ENCODE assay signal across 8 mouse cellular contexts in genomic region chr11:85182617-85183283, GRCm38 (mm10). TPM values are rescaled to one million over a fixed set of nuclear protein-coding genes. Genes with fewer than 3 reads are reported as not detected.
DNase-seq lines count a peak whose midpoint lies in the region; ATAC-seq and TF ChIP-seq lines count a peak whose summit lies in the region.

No protein-coding gene starts in this region.

- peak overlapping the region; percentile 63 for H3K4me2 ChIP-seq in embryonic facial prominence, embryonic 14.5 days (ENCODE audit: low read depth, low read length)
- peak overlapping the region; percentile 65 for H3K4me2 ChIP-seq in kidney, embryonic 14.5 days (replicated peaks; ENCODE audit: low read depth, low read length)
- peak overlapping the region; percentile 74 for H3K4me2 ChIP-seq in limb, embryonic 15.5 days
- peak overlapping the region; percentile 56 for H3K4me2 ChIP-seq in midbrain, postnatal 0 days (ENCODE audit: low read depth, low read length, poor library complexity, severe bottlenecking)

- peak overlapping the region; percentile 49 for H3K4me3 ChIP-seq in bone marrow, adult 2 months (replicated peaks; ENCODE audit: control insufficient read depth, low read depth, low read length)
- peak overlapping the region; percentile 39 for H3K4me3 ChIP-seq in embryonic facial prominence, embryonic 14.5 days (ENCODE audit: low read depth, low read length)
- H3K4me3 ChIP-seq in heart, embryonic 10.5 days: peak overlapping the region; percentile 56
- peak overlapping the region; percentile 38 for H3K4me3 ChIP-seq in kidney, embryonic 14.5 days (ENCODE audit: low read length)
- peak overlapping the region; percentile 42 for H3K4me3 ChIP-seq in limb, embryonic 15.5 days
- peak overlapping the region; percentile 36 for H3K4me3 ChIP-seq in midbrain, postnatal 0 days (ENCODE audit: low read depth, low read length)

- no peak overlapping the region for H3K27ac ChIP-seq in bone marrow, adult 2 months (ENCODE audit: control insufficient read depth, insufficient read depth, low read depth, low read length, poor library complexity)
- H3K27ac ChIP-seq in embryonic facial prominence, embryonic 14.5 days (replicated peaks; ENCODE audit: low read depth, low read length): peak overlapping the region; percentile 46; the same call in 1 of the 2 replicates
- peak overlapping the region; percentile 60 for H3K27ac ChIP-seq in heart, embryonic 10.5 days
- no peak overlapping the region for H3K27ac ChIP-seq in kidney, embryonic 14.5 days (ENCODE audit: low read depth, low read length)
- H3K27ac ChIP-seq in limb, embryonic 15.5 days: peak overlapping the region; percentile 51; the same call in 1 of the 2 replicates
- H3K27ac ChIP-seq in midbrain, postnatal 0 days (ENCODE audit: low read depth, low read length): 0 out of 2 replicates have a peak overlapping the region, but pooled peaks have one; percentile 26

- WGBS in bone marrow, adult 2 months: 8% methylated on average over 20 of the region's 20 CpGs
- WGBS in embryonic facial prominence, embryonic 14.5 days: 6% methylated on average over 20 of the region's 20 CpGs
- 3% methylated on average over 20 of the region's 20 CpGs for WGBS in heart, embryonic 10.5 days
- WGBS in kidney, embryonic 14.5 days: 4% methylated on average over 20 of the region's 20 CpGs
- 5% methylated on average over 20 of the region's 20 CpGs for WGBS in limb, embryonic 15.5 days
- 4% methylated on average over 20 of the region's 20 CpGs for WGBS in midbrain, postnatal 0 days

- H3K27me3 ChIP-seq in embryonic facial prominence, embryonic 14.5 days (replicated peaks; ENCODE audit: control insufficient read depth, insufficient read depth, low read length): no peaks in the 10 kb centered on the region
- H3K27me3 ChIP-seq in heart, embryonic 10.5 days (ENCODE audit: insufficient read depth, poor library complexity, severe bottlenecking): peaks cover 4% of the 10 kb centered on the region; the same call in 1 of the 2 replicates
- H3K27me3 ChIP-seq in kidney, embryonic 14.5 days (ENCODE audit: control insufficient read depth, insufficient read depth, low read length): no peaks in the 10 kb centered on the region
- no peaks in the 10 kb centered on the region for H3K27me3 ChIP-seq in limb, embryonic 15.5 days
- H3K27me3 ChIP-seq in midbrain, postnatal 0 days (ENCODE audit: insufficient read depth, low read length): no peaks in the 10 kb centered on the region

- 0 out of 2 replicates have a peak, but pooled peaks have one; percentile 25 for TF ChIP-seq POLR2A in bone marrow, adult 2 months (IDR thresholded peaks at IDR 0.05; ENCODE audit: borderline replicate concordance, control insufficient read depth, low read depth, low read length)

- H3K36me3 ChIP-seq in embryonic facial prominence, embryonic 14.5 days (ENCODE audit: control insufficient read depth, insufficient read depth, low read length): no peaks in the 10 kb centered on the region
- no peaks in the 10 kb centered on the region for H3K36me3 ChIP-seq in heart, embryonic 10.5 days
- H3K36me3 ChIP-seq in kidney, embryonic 14.5 days (ENCODE audit: control insufficient read depth, insufficient read depth, low read length): no peaks in the 10 kb centered on the region
- H3K36me3 ChIP-seq in limb, embryonic 15.5 days: no peaks in the 10 kb centered on the region
- H3K36me3 ChIP-seq in midbrain, postnatal 0 days (ENCODE audit: insufficient read depth, low read length): no peaks in the 10 kb centered on the region

- no peaks in the 10 kb centered on the region for H3K9me3 ChIP-seq in embryonic facial prominence, embryonic 14.5 days (ENCODE audit: control insufficient read depth, low read length)
- H3K9me3 ChIP-seq in heart, embryonic 10.5 days: no peaks in the 10 kb centered on the region
- H3K9me3 ChIP-seq in kidney, embryonic 14.5 days (ENCODE audit: control insufficient read depth, low read length): no peaks in the 10 kb centered on the region
- H3K9me3 ChIP-seq in limb, embryonic 15.5 days: no peaks in the 10 kb centered on the region
- H3K9me3 ChIP-seq in midbrain, postnatal 0 days (ENCODE audit: low read length): no peaks in the 10 kb centered on the region

- ATAC-seq in embryonic facial prominence, embryonic 14.5 days (ENCODE audit: low read depth): peak; percentile 96
- peak; percentile 92 for ATAC-seq in kidney, embryonic 14.5 days (ENCODE audit: low FRiP score, low TSS enrichment)
- ATAC-seq in limb, embryonic 15.5 days (ENCODE audit: insufficient number of reproducible peaks, low FRiP score, low TSS enrichment, low read depth): peak; percentile 82
- ATAC-seq in midbrain, postnatal 0 days (ENCODE audit: low FRiP score): peak; percentile 92

- H3K9ac ChIP-seq in embryonic facial prominence, embryonic 14.5 days (ENCODE audit: low read depth, low read length): peak overlapping the region; percentile 51
- peak overlapping the region; percentile 60; the same call in 1 of the 2 replicates for H3K9ac ChIP-seq in kidney, embryonic 14.5 days (ENCODE audit: low read depth, low read length)
- peak overlapping the region; percentile 46 for H3K9ac ChIP-seq in limb, embryonic 15.5 days
- H3K9ac ChIP-seq in midbrain, postnatal 0 days (replicated peaks; ENCODE audit: low read length, poor library complexity, severe bottlenecking): peak overlapping the region; percentile 39

- peak; percentile 64 for DNase-seq in 416B (ENCODE audit: low read depth)
- peak; percentile 93 for DNase-seq in embryonic facial prominence, embryonic 14.5 days (ENCODE audit: low spot score)
- DNase-seq in heart, embryonic 10.5 days (ENCODE audit: low spot score): peak; percentile 92
- peak; percentile 90 for DNase-seq in midbrain, postnatal 0 days (ENCODE audit: low spot score)
- peak; percentile 35 to 37 for DNase-seq in spleen, postnatal 36 days (ENCODE audit: low spot score in 2 of 2)

- TF ChIP-seq CTCF in bone marrow, adult 2 months (IDR thresholded peaks at IDR 0.05; ENCODE audit: control insufficient read depth, insufficient read depth, low read length): peak; percentile 81
- TF ChIP-seq CTCF in midbrain, postnatal 0 days (IDR thresholded peaks at IDR 0.05): peak; percentile 95

- H3K4me1 ChIP-seq in bone marrow, adult 2 months (ENCODE audit: control insufficient read depth, insufficient read depth, low read length): no peaks in the 10 kb centered on the region; the same call in 1 of the 2 replicates
- no peaks in the 10 kb centered on the region for H3K4me1 ChIP-seq in embryonic facial prominence, embryonic 14.5 days (ENCODE audit: control insufficient read depth, insufficient read depth, low read length)
- H3K4me1 ChIP-seq in heart, embryonic 10.5 days: peaks cover 4% of the 10 kb centered on the region; the same call in 1 of the 2 replicates
- 0 out of 2 replicates have a peak, but pooled peaks cover 3% of the 10 kb centered on the region for H3K4me1 ChIP-seq in kidney, embryonic 14.5 days (ENCODE audit: control insufficient read depth, insufficient read depth, low read length)
- peaks cover 9% of the 10 kb centered on the region; the same call in 1 of the 2 replicates for H3K4me1 ChIP-seq in limb, embryonic 15.5 days
- no peaks in the 10 kb centered on the region for H3K4me1 ChIP-seq in midbrain, postnatal 0 days (ENCODE audit: insufficient read depth, low read length)

RNA-seq across cellular contexts. Expression of gene 1700125H20Rik, which starts 12.5 kb away (rescaled TPM):
- not detected in 2 replicates for polyA plus RNA-seq in bone marrow, adult 2 months (2011; ENCODE audit: insufficient read depth, insufficient read length, low replicate concordance, missing spikeins)
- polyA plus RNA-seq in embryonic facial prominence, embryonic 14.5 days (2014; fragmentation: Nextera tagmentation; extraction: Ambion mirVana): 0.43 and 0.96 TPM in 2 replicates
- not detected in 2 replicates for polyA plus RNA-seq in heart, embryonic 10.5 days (2016; fragmentation: Nextera tagmentation; extraction: Ambion mirVana)
- polyA plus RNA-seq in kidney, embryonic 14.5 days (2014; fragmentation: Nextera tagmentation; extraction: Ambion mirVana): not detected in 2 replicates
- 0.46 and 0.99 TPM in 2 replicates for polyA plus RNA-seq in limb, embryonic 15.5 days (2015; fragmentation: Nextera tagmentation; extraction: Ambion mirVana)
- not detected in 2 replicates for total RNA-seq in midbrain, postnatal 0 days (2014; rRNA removed)
- 2.1 and 2.8 TPM in 2 replicates for polyA plus RNA-seq in midbrain, postnatal 0 days (2015; fragmentation: Nextera tagmentation; extraction: Ambion mirVana)

RNA-seq across cellular contexts. Expression of gene Usp32, which starts 42.8 kb away (rescaled TPM):
- 54.3 and 64.0 TPM in 2 replicates for polyA plus RNA-seq in bone marrow, adult 2 months (2011; ENCODE audit: insufficient read depth, insufficient read length, low replicate concordance, missing spikeins)
- 4.9 and 6.8 TPM in 2 replicates for polyA plus RNA-seq in embryonic facial prominence, embryonic 14.5 days (2014; fragmentation: Nextera tagmentation; extraction: Ambion mirVana)
- polyA plus RNA-seq in heart, embryonic 10.5 days (2016; fragmentation: Nextera tagmentation; extraction: Ambion mirVana): 4.3 and 5.0 TPM in 2 replicates
- polyA plus RNA-seq in kidney, embryonic 14.5 days (2014; fragmentation: Nextera tagmentation; extraction: Ambion mirVana): 6.4 and 7.1 TPM in 2 replicates
- 3.8 and 3.9 TPM in 2 replicates for polyA plus RNA-seq in limb, embryonic 15.5 days (2015; fragmentation: Nextera tagmentation; extraction: Ambion mirVana)
- total RNA-seq in midbrain, postnatal 0 days (2014; rRNA removed): 57.3 and 61.7 TPM in 2 replicates
- polyA plus RNA-seq in midbrain, postnatal 0 days (2015; fragmentation: Nextera tagmentation; extraction: Ambion mirVana): 9.5 and 12.0 TPM in 2 replicates

RNA-seq across cellular contexts. Expression of gene Appbp2, which starts 52.2 kb away (rescaled TPM):
- polyA plus RNA-seq in bone marrow, adult 2 months (2011; ENCODE audit: insufficient read depth, insufficient read length, low replicate concordance, missing spikeins): 5.1 and 8.5 TPM in 2 replicates
- polyA plus RNA-seq in embryonic facial prominence, embryonic 14.5 days (2014; fragmentation: Nextera tagmentation; extraction: Ambion mirVana): 46.1 and 51.2 TPM in 2 replicates
- 44.4 and 46.8 TPM in 2 replicates for polyA plus RNA-seq in heart, embryonic 10.5 days (2016; fragmentation: Nextera tagmentation; extraction: Ambion mirVana)
- 44.2 and 64.6 TPM in 2 replicates for polyA plus RNA-seq in kidney, embryonic 14.5 days (2014; fragmentation: Nextera tagmentation; extraction: Ambion mirVana)
- 38.8 and 40.0 TPM in 2 replicates for polyA plus RNA-seq in limb, embryonic 15.5 days (2015; fragmentation: Nextera tagmentation; extraction: Ambion mirVana)
- total RNA-seq in midbrain, postnatal 0 days (2014; rRNA removed): 61.0 and 70.6 TPM in 2 replicates
- 43.2 and 44.1 TPM in 2 replicates for polyA plus RNA-seq in midbrain, postnatal 0 days (2015; fragmentation: Nextera tagmentation; extraction: Ambion mirVana)

Comparison
In these comparisons a context has a peak if more than half of its experiments do, and no peak if none do; other contexts are left out.
1. DNase-seq: peak in every context shown above with its lines; median percentile 93 in embryonic facial prominence, embryonic 14.5 days; 92 in heart, embryonic 10.5 days; 90 in midbrain, postnatal 0 days; 64 in 416B; 36 in spleen, postnatal 36 days.
2. H3K27ac ChIP-seq: peak in embryonic facial prominence, embryonic 14.5 days (single experiment), heart, embryonic 10.5 days (single experiment), limb, embryonic 15.5 days (single experiment) and midbrain, postnatal 0 days (single experiment); none in bone marrow, adult 2 months (single experiment) and kidney, embryonic 14.5 days (single experiment).
3. Peak in every context shown above with its lines, with median percentiles within 50 percentile points of each other: H3K4me3 ChIP-seq, ATAC-seq, H3K4me2 ChIP-seq and H3K9ac ChIP-seq.